In the genomic region with DNA sequence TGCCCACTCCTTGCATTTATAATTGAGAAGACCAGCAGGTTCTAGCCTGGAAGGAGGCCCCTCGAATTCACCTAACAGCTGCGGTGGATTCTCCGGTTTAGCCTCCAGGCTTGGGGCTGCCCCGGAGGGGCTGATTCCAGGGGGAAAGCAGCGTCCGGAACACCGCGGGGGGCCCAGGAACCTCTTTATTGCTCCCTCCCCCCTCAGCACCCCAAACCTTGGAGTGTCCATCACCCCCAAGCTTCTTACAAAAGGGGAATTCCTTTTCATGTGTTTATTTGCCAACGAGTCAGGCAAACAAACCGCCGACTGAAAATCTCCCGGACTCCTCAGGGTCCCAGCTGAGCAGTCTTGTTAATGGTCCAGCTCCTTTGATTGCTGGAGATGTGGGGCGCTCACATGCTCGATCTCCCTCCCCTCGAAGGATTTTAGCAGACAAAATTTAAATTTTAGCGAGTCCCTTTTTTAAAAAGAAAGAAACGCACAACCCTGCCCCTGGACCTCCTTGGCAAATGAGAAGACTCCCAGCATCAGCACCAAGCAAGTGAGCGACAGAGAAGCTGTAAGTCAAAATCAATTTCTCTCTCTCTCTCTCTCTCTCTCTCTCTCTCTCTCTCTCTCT, we compare ENCODE assay signal across 11 mouse cellular contexts.
DNase-seq lines count a peak whose midpoint lies in the region; ATAC-seq lines count a peak whose summit lies in the region.
"Had no signal": no experiment of that assay in that cellular context is flagged by ENCODE, and none has a peak within 500 bp of the region (broad histone marks: within the 10 kb centered on the region; RNA-seq: fewer than 3 reads in every experiment).

No protein-coding gene starts in this region.

- H3K36me3 ChIP-seq in kidney, embryonic 16.5 days (ENCODE audit: insufficient read depth, low read length), result no peaks in the 10 kb centered on the region
- no peaks in the 10 kb centered on the region for H3K36me3 ChIP-seq in embryonic facial prominence, embryonic 15.5 days
- H3K36me3 ChIP-seq in limb, embryonic 10.5 days, result no peaks in the 10 kb centered on the region
- H3K36me3 ChIP-seq: G1E had no signal

- WGBS in kidney, embryonic 16.5 days, result under 1% methylated on average over 18 of the region's 18 CpGs
- 1% methylated on average over 18 of the region's 18 CpGs for WGBS in embryonic facial prominence, embryonic 15.5 days
- under 1% methylated on average over 18 of the region's 18 CpGs for WGBS in limb, embryonic 10.5 days

- H3K4me3 ChIP-seq in kidney, embryonic 16.5 days (ENCODE audit: low read length), result peak overlapping the region; percentile 42
- peak overlapping the region; percentile 14 for H3K4me3 ChIP-seq in embryonic facial prominence, embryonic 15.5 days (replicated peaks)
- H3K4me3 ChIP-seq in limb, embryonic 10.5 days, result peak overlapping the region; percentile 45

- H3K4me1 ChIP-seq in kidney, embryonic 16.5 days (ENCODE audit: insufficient read depth, low read length), result peaks cover 12% of the 10 kb centered on the region
- peaks cover 8% of the 10 kb centered on the region for H3K4me1 ChIP-seq in embryonic facial prominence, embryonic 15.5 days
- peaks cover 15% of the 10 kb centered on the region for H3K4me1 ChIP-seq in limb, embryonic 10.5 days

- no peak for DNase-seq in kidney, postnatal 36 days
- peak; percentile 46 for DNase-seq in limb, embryonic 10.5 days (ENCODE audit: low spot score)
- DNase-seq in retina, embryonic 14.5 days (ENCODE audit: low spot score), result peak; percentile 40
- no peak for DNase-seq in layer of hippocampus, postnatal 10 days (ENCODE audit: low spot score in 2 of 2)
- DNase-seq: gastrocnemius, postnatal 10 days; lung, postnatal 4 days had no signal

- no peak for ATAC-seq in kidney, embryonic 16.5 days (ENCODE audit: low FRiP score, low TSS enrichment)
- ATAC-seq in embryonic facial prominence, embryonic 15.5 days (ENCODE audit: insufficient number of reproducible peaks, low FRiP score, low TSS enrichment, low read depth), result no peak
- ATAC-seq in megakaryocyte, adult 5-6 weeks (ENCODE audit: poor library complexity, severe bottlenecking), result no peak
- no peak for ATAC-seq in cerebellum, adult (ENCODE audit: insufficient number of reproducible peaks, low FRiP score, low TSS enrichment)

- peak overlapping the region; percentile 57 for H3K4me2 ChIP-seq in kidney, embryonic 16.5 days (replicated peaks; ENCODE audit: low read depth, low read length)
- peak overlapping the region; percentile 41 for H3K4me2 ChIP-seq in embryonic facial prominence, embryonic 15.5 days (replicated peaks)

- H3K9me3 ChIP-seq in kidney, embryonic 16.5 days (ENCODE audit: low read length), result no peaks in the 10 kb centered on the region
- no peaks in the 10 kb centered on the region for H3K9me3 ChIP-seq in embryonic facial prominence, embryonic 15.5 days (replicated peaks)
- no peaks in the 10 kb centered on the region for H3K9me3 ChIP-seq in limb, embryonic 10.5 days (replicated peaks)

- no peak overlapping the region for H3K27ac ChIP-seq in kidney, embryonic 16.5 days (ENCODE audit: low read length)
- H3K27ac ChIP-seq in embryonic facial prominence, embryonic 15.5 days (replicated peaks), result no peak overlapping the region
- no peak overlapping the region for H3K27ac ChIP-seq in limb, embryonic 10.5 days

- H3K27me3 ChIP-seq in kidney, embryonic 16.5 days (ENCODE audit: insufficient read depth, low read length), result peaks cover 21% of the 10 kb centered on the region
- H3K27me3 ChIP-seq in embryonic facial prominence, embryonic 15.5 days, result peaks cover 43% of the 10 kb centered on the region
- peaks cover 69% of the 10 kb centered on the region for H3K27me3 ChIP-seq in limb, embryonic 10.5 days (ENCODE audit: low read depth, poor library complexity, severe bottlenecking)

- peak overlapping the region; percentile 48; the same call in 1 of the 2 replicates for H3K9ac ChIP-seq in kidney, embryonic 16.5 days (replicated peaks; ENCODE audit: low read length)
- H3K9ac ChIP-seq in embryonic facial prominence, embryonic 15.5 days, result no peak overlapping the region

Comparison
In these comparisons a context has a peak if more than half of its experiments do, and no peak if none do; other contexts are left out.
1. DNase-seq: peak in limb, embryonic 10.5 days (single experiment) and retina, embryonic 14.5 days (single experiment); none in kidney, postnatal 36 days (0 of 2) and layer of hippocampus, postnatal 10 days (0 of 2).
2. Peak in every context shown above with its lines, with median percentiles within 50 percentile points of each other: H3K4me3 ChIP-seq.